Mouse (Mus musculus) midbrain, embryonic 14.5 days (tissue): ENCODE measurements at regions not wholly inside any gene's neighbourhood (a gene's known extent, or its start where the extent isn't known, plus 50 kb on each side); places are given as distances from the start of the nearest gene placed in this dataset.

Experiments used
- ATAC-seq: fragments of 200-750 bp; cut with Nextera tagmentation; 2 replicates; pipeline ENCODE4 v1.8.0; 2017; ENCODE audit warnings: moderate number of reproducible peaks, moderate library complexity; ENCODE audit not compliant: low FRiP score, low TSS enrichment
- DNase-seq: peaks from one replicate; pipeline ENCODE4 v3.0.0-alpha.2; 2015
- H3K27ac ChIP-seq: fragments of 300-500 bp; sonication (generic); replicated peaks from 2 replicates; pipeline ENCODE4 v1.5.1; 2014; ENCODE audit warnings: mild to moderate bottlenecking, low read depth, low read length, moderate library complexity
- H3K27me3 ChIP-seq: fragments of 300-500 bp; sonication (generic); 2 replicates; pipeline ENCODE4 v1.6.1; 2014; ENCODE audit warnings: low read length, control low read depth, mixed read lengths; ENCODE audit not compliant: control insufficient read depth, insufficient read depth
- H3K36me3 ChIP-seq: fragments of 300-500 bp; sonication (generic); 2 replicates; pipeline ENCODE4 v1.6.1; 2014; ENCODE audit warnings: low read length, control low read depth; ENCODE audit not compliant: control insufficient read depth, insufficient read depth
- H3K4me1 ChIP-seq: fragments of 300-500 bp; sonication (generic); 2 replicates; pipeline ENCODE4 v1.6.1; 2014; ENCODE audit warnings: mild to moderate bottlenecking, antibody characterized with exemption, low read length, control low read depth; ENCODE audit not compliant: control insufficient read depth, insufficient read depth
- H3K4me2 ChIP-seq: fragments of 300-500 bp; sonication (generic); 2 replicates; pipeline ENCODE4 v1.6.1; 2014; ENCODE audit warnings: mild to moderate bottlenecking, low read length, moderate library complexity
- H3K4me3 ChIP-seq: fragments of 300-500 bp; sonication (generic); replicated peaks from 2 replicates; pipeline ENCODE4 v1.5.1; 2014; ENCODE audit warnings: low read depth, low read length
- H3K9ac ChIP-seq: fragments of 300-500 bp; sonication (generic); replicated peaks from 2 replicates; pipeline ENCODE4 v1.6.1; 2014; ENCODE audit warnings: mild to moderate bottlenecking, low read length, moderate library complexity
- H3K9me3 ChIP-seq: fragments of 300-500 bp; sonication (generic); 2 replicates; pipeline ENCODE4 v1.6.1; 2016; ENCODE audit warnings: low read length, control low read depth, mixed read lengths; ENCODE audit not compliant: control insufficient read depth
- WGBS: fragments of 180-500 bp; shearing (Covaris S2); extraction: QIAGEN DNeasy Blood & Tissue Kit; methylation state at CpG from one replicate; pipeline ENCODE4 v1.1.7; 2014; 5-methylcytosine and 5-hydroxymethylcytosine counted together

GRCm38 (mm10) chr8:10721146-10721862, 287.0 kb downstream of the Irs2 start:
- H3K9ac ChIP-seq: no peak overlapping the region
- 31% methylated on average over 10 of the region's 10 CpGs for WGBS
- DNase-seq: peak; percentile 45
- H3K9me3 ChIP-seq: no peaks in the 10 kb centered on the region
- H3K27ac ChIP-seq: peak overlapping the region; percentile 27; the same call in 1 of the 2 replicates
- no peaks in the 10 kb centered on the region for H3K36me3 ChIP-seq
- H3K4me2 ChIP-seq: no peak overlapping the region
- no peak overlapping the region for H3K4me3 ChIP-seq
- no peaks in the 10 kb centered on the region for H3K27me3 ChIP-seq
- peak; percentile 10; the same call in 1 of the 2 replicates for ATAC-seq
- H3K4me1 ChIP-seq: peaks cover 12% of the 10 kb centered on the region; the same call in 1 of the 2 replicates

GRCm38 (mm10) chr8:10720398-10720797, 287.9 kb downstream of the Irs2 start:
- Histone ChIP-seq H3K4me2 (no peak overlapping the region), H3K4me1 (peaks cover 12% of the 10 kb centered on the region; the same call in 1 of the 2 replicates), H3K9ac (no peak overlapping the region), H3K9me3 (no peaks in the 10 kb centered on the region), H3K36me3 (no peaks in the 10 kb centered on the region), H3K27me3 (no peaks in the 10 kb centered on the region), H3K27ac (peak overlapping the region; percentile 49), H3K4me3 (no peak overlapping the region)
- ATAC-seq: no peak
- WGBS: 95% methylated on average over 3 of the region's 3 CpGs
- DNase-seq: no peak

GRCm38 (mm10) chr8:10719411-10719810, 288.8 kb downstream of the Irs2 start:
- H3K27me3 ChIP-seq: no peaks in the 10 kb centered on the region
- WGBS: 93% methylated on average over 6 of the region's 6 CpGs
- ATAC-seq: no peak
- no peak overlapping the region for H3K4me3 ChIP-seq
- H3K27ac ChIP-seq: no peak overlapping the region
- H3K36me3 ChIP-seq: no peaks in the 10 kb centered on the region
- H3K4me2 ChIP-seq: no peak overlapping the region
- no peaks in the 10 kb centered on the region for H3K9me3 ChIP-seq
- peaks cover 12% of the 10 kb centered on the region; the same call in 1 of the 2 replicates for H3K4me1 ChIP-seq
- no peak for DNase-seq
- H3K9ac ChIP-seq: no peak overlapping the region

GRCm38 (mm10) chr8:10717297-10717696, 291.0 kb downstream of the Irs2 start:
- Histone ChIP-seq H3K27ac (no peak overlapping the region), H3K4me3 (no peak overlapping the region), H3K4me1 (peaks cover 15% of the 10 kb centered on the region; the same call in 1 of the 2 replicates), H3K4me2 (no peak overlapping the region), H3K9me3 (no peaks in the 10 kb centered on the region), H3K36me3 (no peaks in the 10 kb centered on the region), H3K9ac (no peak overlapping the region), H3K27me3 (no peaks in the 10 kb centered on the region)
- 76% methylated on average over 8 of the region's 8 CpGs for WGBS
- ATAC-seq (no peak), DNase-seq (no peak)

GRCm38 (mm10) chr8:10716161-10716560, 292.1 kb downstream of the Irs2 start:
- H3K27me3 ChIP-seq: no peaks in the 10 kb centered on the region
- no peaks in the 10 kb centered on the region for H3K9me3 ChIP-seq
- H3K4me3 ChIP-seq: no peak overlapping the region
- no peak overlapping the region for H3K9ac ChIP-seq
- no peak overlapping the region for H3K4me2 ChIP-seq
- ATAC-seq (no peak), DNase-seq (no peak)
- no peak overlapping the region for H3K27ac ChIP-seq
- peaks cover 13% of the 10 kb centered on the region; the same call in 1 of the 2 replicates for H3K4me1 ChIP-seq
- H3K36me3 ChIP-seq: no peaks in the 10 kb centered on the region
- WGBS: 88% methylated on average over 5 of the region's 5 CpGs

- ATAC-seq (no peak), DNase-seq (no peak)
- no peak overlapping the region for H3K27ac ChIP-seq
- no peaks in the 10 kb centered on the region for H3K9me3 ChIP-seq
- H3K4me1 ChIP-seq: peaks cover 7% of the 10 kb centered on the region; the same call in 1 of the 2 replicates
- H3K9ac ChIP-seq: no peak overlapping the region
- H3K27me3 ChIP-seq: no peaks in the 10 kb centered on the region
- WGBS: 78% methylated on average over 13 of the region's 13 CpGs
- H3K36me3 ChIP-seq: no peaks in the 10 kb centered on the region
- no peak overlapping the region for H3K4me2 ChIP-seq
- H3K4me3 ChIP-seq: no peak overlapping the region
Measured at GRCm38 (mm10) chr8:10713515-10714042, 294.7 kb downstream of the Irs2 start.

GRCm38 (mm10) chr8:10712118-10712689, 296.1 kb downstream of the Irs2 start:
- ATAC-seq (no peak; the same call in 1 of the 2 replicates), DNase-seq (no peak)
- no peak overlapping the region for H3K9ac ChIP-seq
- H3K4me3 ChIP-seq: no peak overlapping the region
- no peak overlapping the region for H3K4me2 ChIP-seq
- no peaks in the 10 kb centered on the region for H3K9me3 ChIP-seq
- H3K36me3 ChIP-seq: no peaks in the 10 kb centered on the region
- no peaks in the 10 kb centered on the region for H3K27me3 ChIP-seq
- no peak overlapping the region for H3K27ac ChIP-seq
- WGBS: 33% methylated on average over 7 of the region's 7 CpGs
- peaks cover 7% of the 10 kb centered on the region; the same call in 1 of the 2 replicates for H3K4me1 ChIP-seq

GRCm38 (mm10) chr8:10711474-10711873, 296.8 kb downstream of the Irs2 start:
- 66% methylated on average over 7 of the region's 7 CpGs for WGBS
- Histone ChIP-seq H3K4me3 (no peak overlapping the region), H3K4me2 (no peak overlapping the region), H3K9me3 (no peaks in the 10 kb centered on the region), H3K27ac (no peak overlapping the region), H3K36me3 (no peaks in the 10 kb centered on the region), H3K9ac (no peak overlapping the region), H3K4me1 (peaks cover 7% of the 10 kb centered on the region; the same call in 1 of the 2 replicates), H3K27me3 (no peaks in the 10 kb centered on the region)
- ATAC-seq (no peak), DNase-seq (no peak)
